Mouse (Mus musculus): ENCODE data around the gene Rtn2. TPM values are rescaled to one million over a fixed set of nuclear protein-coding genes. Genes with fewer than 3 reads are reported as not detected.

Rtn2 gene
- polyA plus RNA-seq, 1 experiment = 14.3 TPM

GRCm38 (mm10) chr7:19239986-19240385 lies 42.4 kb upstream of the Rtn2 start:
- H3K4me3 ChIP-seq (ENCODE audit: low read depth, low read length) = no peak overlapping the region
- no peak overlapping the region for H3K9ac ChIP-seq (ENCODE audit: low read depth, poor library complexity, severe bottlenecking)
- no peaks in the 10 kb centered on the region for H3K36me3 ChIP-seq (ENCODE audit: control insufficient read depth, insufficient read depth, low read length, poor library complexity, severe bottlenecking)
- H3K27ac ChIP-seq (ENCODE audit: insufficient read depth, low read length) = peak overlapping the region; percentile 62; the same call in 1 of the 2 replicates
- H3K27me3 ChIP-seq (ENCODE audit: control insufficient read depth, insufficient read depth, low read length, poor library complexity, severe bottlenecking) = no peaks in the 10 kb centered on the region
- TF ChIP-seq POLR2A (IDR thresholded peaks at IDR 0.05; ENCODE audit: insufficient read depth, low read length) (no peak), CTCF (IDR thresholded peaks at IDR 0.05; ENCODE audit: low read depth, low read length) (no peak), EP300 (IDR thresholded peaks at IDR 0.05; ENCODE audit: insufficient read depth, low read depth, low read length) (no peak)
- peaks cover 4% of the 10 kb centered on the region for H3K4me1 ChIP-seq (ENCODE audit: control insufficient read depth, insufficient read depth, low read length)
- H3K9me3 ChIP-seq (replicated peaks; ENCODE audit: control insufficient read depth, insufficient read depth, low read length, poor library complexity, severe bottlenecking) = no peaks in the 10 kb centered on the region

- Histone ChIP-seq H3K9me3 (replicated peaks; ENCODE audit: control insufficient read depth, insufficient read depth, low read length, poor library complexity, severe bottlenecking) (no peaks in the 10 kb centered on the region), H3K4me3 (ENCODE audit: low read depth, low read length) (no peak overlapping the region), H3K27me3 (ENCODE audit: control insufficient read depth, insufficient read depth, low read length, poor library complexity, severe bottlenecking) (no peaks in the 10 kb centered on the region), H3K4me1 (ENCODE audit: control insufficient read depth, insufficient read depth, low read length) (peaks cover 4% of the 10 kb centered on the region), H3K36me3 (ENCODE audit: control insufficient read depth, insufficient read depth, low read length, poor library complexity, severe bottlenecking) (0 out of 2 replicates have a peak, but pooled peaks cover 4% of the 10 kb centered on the region), H3K9ac (ENCODE audit: low read depth, poor library complexity, severe bottlenecking) (no peak overlapping the region), H3K27ac (ENCODE audit: insufficient read depth, low read length) (no peak overlapping the region)
- no peak for TF ChIP-seq CTCF (IDR thresholded peaks at IDR 0.05; ENCODE audit: low read depth, low read length)
- no peak for TF ChIP-seq EP300 (IDR thresholded peaks at IDR 0.05; ENCODE audit: insufficient read depth, low read depth, low read length)
- no peak for TF ChIP-seq POLR2A (IDR thresholded peaks at IDR 0.05; ENCODE audit: insufficient read depth, low read length)
Measured at GRCm38 (mm10) chr7:19240905-19241463, 41.4 kb upstream of the Rtn2 start.

- no peak overlapping the region for H3K27ac ChIP-seq (ENCODE audit: insufficient read depth, low read length)
- peaks cover 4% of the 10 kb centered on the region for H3K4me1 ChIP-seq (ENCODE audit: control insufficient read depth, insufficient read depth, low read length)
- H3K9ac ChIP-seq (ENCODE audit: low read depth, poor library complexity, severe bottlenecking) = no peak overlapping the region
- H3K36me3 ChIP-seq (ENCODE audit: control insufficient read depth, insufficient read depth, low read length, poor library complexity, severe bottlenecking) = 0 out of 2 replicates have a peak, but pooled peaks cover 4% of the 10 kb centered on the region
- TF ChIP-seq POLR2A (IDR thresholded peaks at IDR 0.05; ENCODE audit: insufficient read depth, low read length) = no peak
- no peak for TF ChIP-seq EP300 (IDR thresholded peaks at IDR 0.05; ENCODE audit: insufficient read depth, low read depth, low read length)
- TF ChIP-seq CTCF (IDR thresholded peaks at IDR 0.05; ENCODE audit: low read depth, low read length) = no peak
- H3K9me3 ChIP-seq (replicated peaks; ENCODE audit: control insufficient read depth, insufficient read depth, low read length, poor library complexity, severe bottlenecking) = no peaks in the 10 kb centered on the region
- H3K4me3 ChIP-seq (ENCODE audit: low read depth, low read length) = no peak overlapping the region
- no peaks in the 10 kb centered on the region for H3K27me3 ChIP-seq (ENCODE audit: control insufficient read depth, insufficient read depth, low read length, poor library complexity, severe bottlenecking)
Measured at GRCm38 (mm10) chr7:19242005-19242404, 40.4 kb upstream of the Rtn2 start.

- H3K27ac ChIP-seq (ENCODE audit: insufficient read depth, low read length) = no peak overlapping the region
- H3K9ac ChIP-seq (ENCODE audit: low read depth, poor library complexity, severe bottlenecking) = no peak overlapping the region
- no peaks in the 10 kb centered on the region for H3K27me3 ChIP-seq (ENCODE audit: control insufficient read depth, insufficient read depth, low read length, poor library complexity, severe bottlenecking)
- H3K9me3 ChIP-seq (replicated peaks; ENCODE audit: control insufficient read depth, insufficient read depth, low read length, poor library complexity, severe bottlenecking) = no peaks in the 10 kb centered on the region
- 0 out of 2 replicates have a peak, but pooled peaks cover 4% of the 10 kb centered on the region for H3K36me3 ChIP-seq (ENCODE audit: control insufficient read depth, insufficient read depth, low read length, poor library complexity, severe bottlenecking)
- no peak overlapping the region for H3K4me3 ChIP-seq (ENCODE audit: low read depth, low read length)
- no peak for TF ChIP-seq POLR2A (IDR thresholded peaks at IDR 0.05; ENCODE audit: insufficient read depth, low read length)
- TF ChIP-seq EP300 (IDR thresholded peaks at IDR 0.05; ENCODE audit: insufficient read depth, low read depth, low read length) = no peak
- TF ChIP-seq CTCF (IDR thresholded peaks at IDR 0.05; ENCODE audit: low read depth, low read length) = no peak
- H3K4me1 ChIP-seq (ENCODE audit: control insufficient read depth, insufficient read depth, low read length) = peaks cover 4% of the 10 kb centered on the region
Measured at GRCm38 (mm10) chr7:19243858-19244257, 38.6 kb upstream of the Rtn2 start.

DNA sequence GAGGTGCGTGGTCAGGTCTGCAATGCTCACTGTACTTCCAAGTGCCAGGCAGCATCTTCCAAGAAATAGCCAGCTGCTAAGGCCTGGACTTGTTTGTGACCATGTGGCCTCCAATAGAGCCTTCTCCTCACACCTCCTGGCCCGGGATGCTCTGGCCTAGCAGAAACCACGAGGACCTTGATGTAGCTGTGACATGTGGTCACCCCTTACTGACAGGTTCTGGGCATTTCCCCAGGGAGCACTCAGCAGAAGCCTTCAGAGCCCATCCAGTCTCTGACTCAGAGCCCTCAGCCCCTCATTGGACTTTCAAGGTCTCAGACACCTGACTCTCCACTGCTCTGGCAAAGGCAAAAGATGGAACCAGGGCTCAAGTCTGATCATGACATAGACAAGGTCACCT lies 37.3 kb upstream of the Rtn2 start:
- Histone ChIP-seq H3K9ac (ENCODE audit: low read depth, poor library complexity, severe bottlenecking) (no peak overlapping the region), H3K9me3 (replicated peaks; ENCODE audit: control insufficient read depth, insufficient read depth, low read length, poor library complexity, severe bottlenecking) (no peaks in the 10 kb centered on the region), H3K27ac (ENCODE audit: insufficient read depth, low read length) (no peak overlapping the region), H3K36me3 (ENCODE audit: control insufficient read depth, insufficient read depth, low read length, poor library complexity, severe bottlenecking) (0 out of 2 replicates have a peak, but pooled peaks cover 4% of the 10 kb centered on the region), H3K4me3 (ENCODE audit: low read depth, low read length) (no peak overlapping the region), H3K4me1 (ENCODE audit: control insufficient read depth, insufficient read depth, low read length) (peaks cover 2% of the 10 kb centered on the region), H3K27me3 (ENCODE audit: control insufficient read depth, insufficient read depth, low read length, poor library complexity, severe bottlenecking) (no peaks in the 10 kb centered on the region)
- TF ChIP-seq POLR2A (IDR thresholded peaks at IDR 0.05; ENCODE audit: insufficient read depth, low read length) (no peak), CTCF (IDR thresholded peaks at IDR 0.05; ENCODE audit: low read depth, low read length) (no peak), EP300 (IDR thresholded peaks at IDR 0.05; ENCODE audit: insufficient read depth, low read depth, low read length) (no peak)

GRCm38 (mm10) chr7:19246855-19247254 lies 35.6 kb upstream of the Rtn2 start:
- peaks cover 2% of the 10 kb centered on the region for H3K4me1 ChIP-seq (ENCODE audit: control insufficient read depth, insufficient read depth, low read length)
- no peak overlapping the region for H3K4me3 ChIP-seq (ENCODE audit: low read depth, low read length)
- TF ChIP-seq CTCF (IDR thresholded peaks at IDR 0.05; ENCODE audit: low read depth, low read length) (no peak), POLR2A (IDR thresholded peaks at IDR 0.05; ENCODE audit: insufficient read depth, low read length) (no peak), EP300 (IDR thresholded peaks at IDR 0.05; ENCODE audit: insufficient read depth, low read depth, low read length) (no peak)
- no peaks in the 10 kb centered on the region for H3K9me3 ChIP-seq (replicated peaks; ENCODE audit: control insufficient read depth, insufficient read depth, low read length, poor library complexity, severe bottlenecking)
- no peak overlapping the region for H3K9ac ChIP-seq (ENCODE audit: low read depth, poor library complexity, severe bottlenecking)
- H3K27me3 ChIP-seq (ENCODE audit: control insufficient read depth, insufficient read depth, low read length, poor library complexity, severe bottlenecking) = no peaks in the 10 kb centered on the region
- H3K27ac ChIP-seq (ENCODE audit: insufficient read depth, low read length) = no peak overlapping the region
- 0 out of 2 replicates have a peak, but pooled peaks cover 4% of the 10 kb centered on the region for H3K36me3 ChIP-seq (ENCODE audit: control insufficient read depth, insufficient read depth, low read length, poor library complexity, severe bottlenecking)

Measured in ES-Bruce4 (cell line).